Mouse (Mus musculus) intestine, embryonic 16.5 days (tissue): ENCODE measurements at regions not wholly inside any gene's neighbourhood (a gene's known extent, or its start where the extent isn't known, plus 50 kb on each side); places are given as distances from the start of the nearest gene placed in this dataset.

Source experiments
- ATAC-seq: fragments of 200-750 bp; cut with Nextera tagmentation; 2 replicates; pipeline ENCODE4 v1.8.0; 2017; ENCODE audit warnings: moderate TSS enrichment, moderate library complexity
- H3K27ac ChIP-seq: fragments of 300-500 bp; sonication (generic); 2 replicates; pipeline ENCODE4 v1.5.1; 2014; ENCODE audit warnings: mild to moderate bottlenecking, low read length
- H3K27me3 ChIP-seq: fragments of 300-500 bp; sonication (generic); replicated peaks from 2 replicates; pipeline ENCODE4 v1.6.1; 2014; ENCODE audit warnings: low read length, control low read depth, mixed read lengths; ENCODE audit not compliant: control insufficient read depth, insufficient read depth
- H3K36me3 ChIP-seq: fragments of 300-500 bp; sonication (generic); 2 replicates; pipeline ENCODE4 v1.6.1; 2014; ENCODE audit warnings: low read length, control low read depth; ENCODE audit not compliant: control insufficient read depth, insufficient read depth
- H3K4me1 ChIP-seq: fragments of 300-500 bp; sonication (generic); 2 replicates; pipeline ENCODE4 v1.6.1; 2014; ENCODE audit warnings: low read length, control low read depth, mixed read lengths; ENCODE audit not compliant: control insufficient read depth, insufficient read depth
- H3K4me2 ChIP-seq: fragments of 300-500 bp; sonication (generic); 2 replicates; pipeline ENCODE4 v1.6.1; 2014; ENCODE audit warnings: low read depth, low read length, control low read depth
- H3K4me3 ChIP-seq: fragments of 300-500 bp; sonication (generic); 2 replicates; pipeline ENCODE4 v1.5.1; 2014; ENCODE audit warnings: mild to moderate bottlenecking, low read length
- H3K9ac ChIP-seq: fragments of 300-500 bp; sonication (generic); 2 replicates; pipeline ENCODE4 v1.6.1; 2014; ENCODE audit warnings: low read depth, low read length
- H3K9me3 ChIP-seq: fragments of 300-500 bp; sonication (generic); 2 replicates; pipeline ENCODE4 v1.6.1; 2016; ENCODE audit warnings: low read length, control low read depth; ENCODE audit not compliant: control insufficient read depth
- WGBS: fragments of 180-500 bp; shearing (Covaris S2); extraction: QIAGEN DNeasy Blood & Tissue Kit; methylation state at CpG from one replicate; pipeline ENCODE4 v1.1.7; 2014; 5-methylcytosine and 5-hydroxymethylcytosine counted together

- no peak for ATAC-seq
- Histone ChIP-seq H3K9ac (no peak overlapping the region), H3K36me3 (no peaks in the 10 kb centered on the region), H3K27me3 (no peaks in the 10 kb centered on the region), H3K4me1 (0 out of 2 replicates have a peak, but pooled peaks cover 4% of the 10 kb centered on the region), H3K4me3 (no peak overlapping the region), H3K9me3 (no peaks in the 10 kb centered on the region), H3K4me2 (no peak overlapping the region), H3K27ac (no peak overlapping the region)
- WGBS = 78% methylated on average over 5 of the region's 5 CpGs
Measured at GRCm38 (mm10) chr7:130106961-130107360, 413.2 kb downstream of the Ate1 start.

GRCm38 (mm10) chr7:130108362-130108761 lies 411.8 kb downstream of the Ate1 start:
- no peak overlapping the region for H3K4me3 ChIP-seq
- no peaks in the 10 kb centered on the region for H3K36me3 ChIP-seq
- H3K9me3 ChIP-seq = no peaks in the 10 kb centered on the region
- no peaks in the 10 kb centered on the region for H3K27me3 ChIP-seq
- no peak overlapping the region for H3K27ac ChIP-seq
- ATAC-seq = no peak
- no peak overlapping the region for H3K9ac ChIP-seq
- H3K4me2 ChIP-seq = no peak overlapping the region
- WGBS = 84% methylated on average over 17 of the region's 17 CpGs
- 0 out of 2 replicates have a peak, but pooled peaks cover 4% of the 10 kb centered on the region for H3K4me1 ChIP-seq
